Comparison of ENCODE assay signal across 7 mouse cellular contexts in the genomic region with DNA sequence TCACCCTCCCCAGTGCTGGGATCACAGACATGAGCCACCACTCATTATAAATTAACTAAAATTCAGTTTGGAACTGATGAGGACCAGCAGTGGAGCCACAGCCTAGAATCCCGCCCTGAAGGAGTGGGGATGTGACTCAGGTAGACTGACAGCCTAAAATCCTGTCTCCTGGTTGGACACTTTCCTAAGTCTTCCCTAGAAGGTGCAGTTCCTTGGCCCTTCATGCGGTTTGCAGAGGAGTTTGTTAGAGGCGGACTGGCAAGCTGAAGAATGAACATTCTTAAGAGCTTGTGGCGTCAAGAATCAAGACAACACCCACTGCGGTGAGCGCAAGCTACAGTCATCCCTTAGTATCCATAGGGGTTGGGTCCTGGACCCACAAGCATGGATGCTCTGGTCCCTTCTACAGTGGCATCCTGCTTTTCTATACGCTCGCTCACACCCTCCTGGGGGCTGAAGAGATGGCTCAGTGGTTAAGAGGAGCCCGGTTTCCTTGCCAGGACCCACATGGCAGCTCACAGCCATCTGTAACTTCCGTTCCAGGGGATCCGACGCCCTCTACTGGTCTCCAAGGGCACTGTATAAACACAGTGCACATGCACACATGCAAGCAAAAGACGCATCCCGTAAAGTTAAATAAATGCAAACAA. TPM values are rescaled to one million over a fixed set of nuclear protein-coding genes. Genes with fewer than 3 reads are reported as not detected.
DNase-seq lines count a peak whose midpoint lies in the region; ATAC-seq and TF ChIP-seq lines count a peak whose summit lies in the region.

No protein-coding gene starts in this region.

- H3K4me2 ChIP-seq in lung, embryonic 15.5 days, result peak overlapping the region; percentile 91
- peak overlapping the region; percentile 75 for H3K4me2 ChIP-seq in forebrain, embryonic 14.5 days (ENCODE audit: low read length)

- DNase-seq in lung, postnatal 10 days, result no peak
- peak; percentile 59 for DNase-seq in forebrain, embryonic 14.5 days (ENCODE audit: low spot score)
- no peak for DNase-seq in liver, adult 2 months (ENCODE audit: extremely low read depth, low read depth, low spot score)
- DNase-seq in retina, postnatal 1 day, result peak; percentile 64
- no peak for DNase-seq in ovary, postnatal 10 days (ENCODE audit: low spot score)

- no peaks in the 10 kb centered on the region for H3K9me3 ChIP-seq in lung, embryonic 15.5 days
- H3K9me3 ChIP-seq in forebrain, embryonic 14.5 days (replicated peaks; ENCODE audit: control insufficient read depth, low read length), result no peaks in the 10 kb centered on the region

- WGBS in lung, embryonic 15.5 days, result 49% methylated on average over 14 of the region's 14 CpGs
- 56% methylated on average over 14 of the region's 14 CpGs for WGBS in bone marrow, adult 2 months
- 42% methylated on average over 14 of the region's 14 CpGs for whole genome bisulfite sequencing in forebrain, embryonic 14.5 days
- 63% methylated on average over 14 of the region's 14 CpGs for WGBS in liver, adult 2 months

- ATAC-seq in lung, embryonic 15.5 days (ENCODE audit: borderline replicate concordance, extremely low read depth, low FRiP score, low TSS enrichment), result no peak
- peak; percentile 4; the same call in 1 of the 2 replicates for ATAC-seq in forebrain, embryonic 14.5 days

- H3K36me3 ChIP-seq in lung, embryonic 15.5 days, result peaks cover 33% of the 10 kb centered on the region
- peaks cover 79% of the 10 kb centered on the region for H3K36me3 ChIP-seq in forebrain, embryonic 14.5 days (ENCODE audit: control insufficient read depth, insufficient read depth, low read length)
- no peaks in the 10 kb centered on the region for H3K36me3 ChIP-seq in liver, adult 2 months (ENCODE audit: control insufficient read depth, insufficient read depth, low read length)

- no peaks in the 10 kb centered on the region for H3K79me2 ChIP-seq in liver, adult 2 months (ENCODE audit: control insufficient read depth, insufficient read depth, low read length)

- H3K9ac ChIP-seq in lung, embryonic 15.5 days, result no peak overlapping the region
- peak overlapping the region; percentile 75 for H3K9ac ChIP-seq in forebrain, embryonic 14.5 days (ENCODE audit: low read length)
- H3K9ac ChIP-seq in liver, adult 2 months (ENCODE audit: low read depth, low read length), result no peak overlapping the region

- peak; percentile 61 for TF ChIP-seq CTCF in bone marrow, adult 2 months (IDR thresholded peaks at IDR 0.05; ENCODE audit: control insufficient read depth, insufficient read depth, low read length)
- TF ChIP-seq CTCF in liver, adult 2 months (IDR thresholded peaks at IDR 0.05; ENCODE audit: low read depth, low read length), result peak; percentile 63

- peak overlapping the region; percentile 68 for H3K4me3 ChIP-seq in lung, embryonic 15.5 days
- no peak overlapping the region for H3K4me3 ChIP-seq in bone marrow, adult 2 months (replicated peaks; ENCODE audit: control insufficient read depth, low read depth, low read length)
- peak overlapping the region; percentile 50 for H3K4me3 ChIP-seq in forebrain, embryonic 14.5 days (ENCODE audit: low read depth, low read length)
- no peak overlapping the region for H3K4me3 ChIP-seq in liver, adult 2 months (ENCODE audit: insufficient read depth, low read depth, low read length)

- no peak for TF ChIP-seq POLR2A in bone marrow, adult 2 months (IDR thresholded peaks at IDR 0.05; ENCODE audit: borderline replicate concordance, control insufficient read depth, low read depth, low read length)
- TF ChIP-seq POLR2A in liver, adult 2 months (IDR thresholded peaks at IDR 0.05; ENCODE audit: extremely low read depth, insufficient read depth, low read length), result no peak

- H3K27me3 ChIP-seq in lung, embryonic 15.5 days, result no peaks in the 10 kb centered on the region
- no peaks in the 10 kb centered on the region for H3K27me3 ChIP-seq in forebrain, embryonic 14.5 days (replicated peaks; ENCODE audit: control insufficient read depth, insufficient read depth, low read length)
- H3K27me3 ChIP-seq in liver, adult 2 months (ENCODE audit: control insufficient read depth, insufficient read depth, low read length), result no peaks in the 10 kb centered on the region

- H3K27ac ChIP-seq in lung, embryonic 15.5 days, result no peak overlapping the region
- H3K27ac ChIP-seq in bone marrow, adult 2 months (ENCODE audit: control insufficient read depth, insufficient read depth, low read depth, low read length, poor library complexity), result no peak overlapping the region
- H3K27ac ChIP-seq in forebrain, embryonic 14.5 days (ENCODE audit: low read depth, low read length), result peak overlapping the region; percentile 90; the same call in 1 of the 2 replicates
- no peak overlapping the region for H3K27ac ChIP-seq in liver, adult 2 months (replicated peaks; ENCODE audit: insufficient read depth, low read depth, low read length)

- peaks cover 21% of the 10 kb centered on the region for H3K4me1 ChIP-seq in lung, embryonic 15.5 days
- no peaks in the 10 kb centered on the region for H3K4me1 ChIP-seq in bone marrow, adult 2 months (ENCODE audit: control insufficient read depth, insufficient read depth, low read length)
- peaks cover 8% of the 10 kb centered on the region for H3K4me1 ChIP-seq in forebrain, embryonic 14.5 days (ENCODE audit: control insufficient read depth, insufficient read depth, low read length)
- H3K4me1 ChIP-seq in liver, adult 2 months (ENCODE audit: control insufficient read depth, insufficient read depth, low read length), result peaks cover 2% of the 10 kb centered on the region; the same call in 1 of the 2 replicates

RNA-seq across cellular contexts. Expression of gene Dda1, which starts 8.3 kb away (rescaled TPM):
- polyA plus RNA-seq in lung, embryonic 15.5 days (2015; fragmentation: Nextera tagmentation; extraction: Ambion mirVana), result 104 TPM in 2 replicates
- 17.1 and 18.8 TPM in 2 replicates for polyA plus RNA-seq in bone marrow, adult 2 months (2011; ENCODE audit: insufficient read depth, insufficient read length, low replicate concordance, missing spikeins)
- polyA plus RNA-seq in forebrain, embryonic 14.5 days (2014; fragmentation: Nextera tagmentation; extraction: Ambion mirVana), result 207 and 225 TPM in 2 replicates
- 7.7 and 8.3 TPM in 2 replicates for total RNA-seq in liver, adult 2 months (2014; rRNA removed)
- polyA plus RNA-seq in liver, adult 2 months (2012; rRNA removed), result 32.5 and 34.1 TPM in 2 replicates

RNA-seq across cellular contexts. Expression of gene Ano8, which starts 8.4 kb away (rescaled TPM):
- 1.6 and 1.9 TPM in 2 replicates for polyA plus RNA-seq in lung, embryonic 15.5 days (2015; fragmentation: Nextera tagmentation; extraction: Ambion mirVana)
- 2.9 and 6.3 TPM in 2 replicates for polyA plus RNA-seq in bone marrow, adult 2 months (2011; ENCODE audit: insufficient read depth, insufficient read length, low replicate concordance, missing spikeins)
- 5.4 and 6.3 TPM in 2 replicates for polyA plus RNA-seq in forebrain, embryonic 14.5 days (2014; fragmentation: Nextera tagmentation; extraction: Ambion mirVana)
- total RNA-seq in liver, adult 2 months (2014; rRNA removed), result 2.3 and 3.8 TPM in 2 replicates
- 3.7 and 5.2 TPM in 2 replicates for polyA plus RNA-seq in liver, adult 2 months (2012; rRNA removed)

RNA-seq across cellular contexts. Expression of gene Gtpbp3, which starts 10.6 kb away (rescaled TPM):
- polyA plus RNA-seq in lung, embryonic 15.5 days (2015; fragmentation: Nextera tagmentation; extraction: Ambion mirVana), result 16.3 and 19.1 TPM in 2 replicates
- polyA plus RNA-seq in bone marrow, adult 2 months (2011; ENCODE audit: insufficient read depth, insufficient read length, low replicate concordance, missing spikeins), result 6.3 and 7.9 TPM in 2 replicates
- polyA plus RNA-seq in forebrain, embryonic 14.5 days (2014; fragmentation: Nextera tagmentation; extraction: Ambion mirVana), result 2.2 and 3.8 TPM in 2 replicates
- total RNA-seq in liver, adult 2 months (2014; rRNA removed), result 11.6 and 12.7 TPM in 2 replicates
- polyA plus RNA-seq in liver, adult 2 months (2012; rRNA removed), result 12.9 and 15.5 TPM in 2 replicates

RNA-seq across cellular contexts. Expression of gene Mrpl34, which starts 12.6 kb away (rescaled TPM):
- polyA plus RNA-seq in lung, embryonic 15.5 days (2015; fragmentation: Nextera tagmentation; extraction: Ambion mirVana), result 130 and 147 TPM in 2 replicates
- polyA plus RNA-seq in bone marrow, adult 2 months (2011; ENCODE audit: insufficient read depth, insufficient read length, low replicate concordance, missing spikeins), result 24.3 and 42.9 TPM in 2 replicates
- polyA plus RNA-seq in forebrain, embryonic 14.5 days (2014; fragmentation: Nextera tagmentation; extraction: Ambion mirVana), result 185 and 214 TPM in 2 replicates
- total RNA-seq in liver, adult 2 months (2014; rRNA removed), result 35.1 and 48.2 TPM in 2 replicates
- polyA plus RNA-seq in liver, adult 2 months (2012; rRNA removed), result 104 and 123 TPM in 2 replicates

RNA-seq across cellular contexts. Expression of gene Abhd8, which starts 13.9 kb away (rescaled TPM):
- polyA plus RNA-seq in lung, embryonic 15.5 days (2015; fragmentation: Nextera tagmentation; extraction: Ambion mirVana), result 51.3 and 56.0 TPM in 2 replicates
- 3.9 and 9.1 TPM in 2 replicates for polyA plus RNA-seq in bone marrow, adult 2 months (2011; ENCODE audit: insufficient read depth, insufficient read length, low replicate concordance, missing spikeins)
- polyA plus RNA-seq in forebrain, embryonic 14.5 days (2014; fragmentation: Nextera tagmentation; extraction: Ambion mirVana), result 75.7 and 93.7 TPM in 2 replicates
- total RNA-seq in liver, adult 2 months (2014; rRNA removed), result 3.1 and 5.0 TPM in 2 replicates
- polyA plus RNA-seq in liver, adult 2 months (2012; rRNA removed), result 6.7 and 11.7 TPM in 2 replicates

Comparison
In these comparisons a context has a peak if more than half of its experiments do, and no peak if none do; other contexts are left out.
1. H3K4me3 ChIP-seq: peak in lung, embryonic 15.5 days (single experiment) and forebrain, embryonic 14.5 days (single experiment); none in bone marrow, adult 2 months (single experiment) and liver, adult 2 months (single experiment).
2. DNase-seq: peak in forebrain, embryonic 14.5 days (single experiment) and retina, postnatal 1 day (single experiment); none in lung, postnatal 10 days (single experiment), liver, adult 2 months (single experiment) and ovary, postnatal 10 days (single experiment).